Mouse (Mus musculus) MEL (cell line): Measurements from ENCODE around the gene Btf3l4. TPM values are rescaled to one million over a fixed set of nuclear protein-coding genes. Genes with fewer than 3 reads are reported as not detected.

Experiments
- DNase-seq: peaks from one replicate; pipeline ENCODE4 v3.0.0; 2011; ENCODE audit warnings: low read depth, low spot score
- H3K27ac ChIP-seq: 2 replicates; pipeline ENCODE4 v1.5.1; 2012; ENCODE audit warnings: low read depth, mild to moderate bottlenecking, control low read depth, low read length, moderate library complexity; ENCODE audit not compliant: control insufficient read depth
- H3K27me3 ChIP-seq, 2 experiments: fragments of 150-350 bp in 1 of 2; sonication (generic) in 1 of 2; 2 replicates each; pipeline ENCODE4 v1.6.1; 2012; ENCODE audit warnings: low read length in 2 of 2, mild to moderate bottlenecking in 2 of 2, improper control_type of control experiment in 1 of 2, moderate library complexity in 1 of 2; ENCODE audit not compliant: insufficient read depth in 2 of 2, control insufficient read depth in 1 of 2
- H3K36me3 ChIP-seq, 2 experiments: 2 replicates each; pipeline ENCODE4 v1.6.1; 2012 to 2014; ENCODE audit warnings: low read length in 2 of 2, improper control_type of control experiment in 1 of 2, inconsistent platforms in 1 of 2, mild to moderate bottlenecking in 1 of 2; ENCODE audit not compliant: insufficient read depth in 2 of 2, control insufficient read depth in 1 of 2
- H3K4me1 ChIP-seq, 2 experiments: fragments of 150-350 bp in 1 of 2; sonication (generic) in 1 of 2; 2 replicates each; pipeline ENCODE4 v1.6.1; 2012; ENCODE audit warnings: low read length in 2 of 2, improper control_type of control experiment in 1 of 2, mild to moderate bottlenecking in 1 of 2; ENCODE audit not compliant: insufficient read depth in 2 of 2, control insufficient read depth in 1 of 2
- H3K4me3 ChIP-seq, 2 experiments: fragments of 150-350 bp in 1 of 2; sonication (generic) in 1 of 2; 2 replicates each; pipeline ENCODE4 v1.5.1; 2012; ENCODE audit warnings: low read depth in 2 of 2, low read length in 2 of 2, mild to moderate bottlenecking in 2 of 2, moderate library complexity in 2 of 2, control low read depth in 1 of 2, improper control_type of control experiment in 1 of 2; ENCODE audit not compliant: control insufficient read depth in 1 of 2, insufficient read depth in 1 of 2
- H3K79me2 ChIP-seq: 2 replicates; pipeline ENCODE4 v1.6.1; 2012; ENCODE audit warnings: mild to moderate bottlenecking, low read length, moderate library complexity; ENCODE audit not compliant: control insufficient read depth, poor library complexity, insufficient read depth
- H3K9ac ChIP-seq: 2 replicates; pipeline ENCODE4 v1.6.1; 2012; ENCODE audit warnings: low read depth, mild to moderate bottlenecking, control low read depth, low read length, moderate library complexity; ENCODE audit not compliant: control insufficient read depth, poor library complexity, severe bottlenecking
- H3K9me3 ChIP-seq: fragments of 150-350 bp; sonication (generic); replicated peaks from 2 replicates; pipeline ENCODE4 v1.6.1; 2012; ENCODE audit warnings: mild to moderate bottlenecking, low read length, improper control_type of control experiment, moderate library complexity; ENCODE audit not compliant: insufficient read depth
- BHLHE40 ChIP-seq: IDR thresholded peaks from 2 replicates; pipeline ENCODE4 v1.6.1; 2012; ENCODE audit warnings: low read depth, mild to moderate bottlenecking, inconsistent platforms, low read length, improper control_type of control experiment, borderline replicate concordance
- CHD1 ChIP-seq: IDR thresholded peaks from 2 replicates; pipeline ENCODE4 v1.6.1; 2012; ENCODE audit warnings: low read depth, mild to moderate bottlenecking, inconsistent platforms, low read length, improper control_type of control experiment
- EP300 ChIP-seq, 2 experiments: IDR thresholded peaks; 2 replicates each; pipeline ENCODE4 v1.6.1; 2011; ENCODE audit warnings: improper control_type of control experiment in 2 of 2, low read length in 2 of 2, low read depth in 1 of 2, mild to moderate bottlenecking in 1 of 2
- HCFC1 ChIP-seq: IDR thresholded peaks from 2 replicates; pipeline ENCODE4 v1.6.1; 2012; ENCODE audit warnings: low read depth, mild to moderate bottlenecking, inconsistent platforms, low read length, improper control_type of control experiment, moderate library complexity
- JUND ChIP-seq: IDR thresholded peaks from 2 replicates; pipeline ENCODE4 v1.6.1; 2011; ENCODE audit warnings: low read depth, mild to moderate bottlenecking, improper control_type of control experiment, low read length
- ZKSCAN1 ChIP-seq: IDR thresholded peaks from 2 replicates; pipeline ENCODE4 v1.6.1; 2012; ENCODE audit warnings: low read depth, mild to moderate bottlenecking, inconsistent platforms, low read length, improper control_type of control experiment, moderate library complexity
- ZNF384 ChIP-seq: IDR thresholded peaks from 2 replicates; pipeline ENCODE4 v1.6.1; 2012; ENCODE audit warnings: low read depth, mild to moderate bottlenecking, inconsistent platforms, low read length, improper control_type of control experiment
- polyA plus RNA-seq, 2 experiments: library from polyadenylated mRNA; stranded (reverse) in 1 of 2; unstranded in 1 of 2; fragments of >175 nt in 1 of 2; fragments of >200 nt in 1 of 2; gene quantifications; 2 replicates each; pipeline versions ENCODE4 v1.2.1 to v1.2.4; 2012; ENCODE audit warnings: low replicate concordance in 2 of 2, low read depth in 1 of 2; ENCODE audit not compliant: insufficient read length in 2 of 2, insufficient read depth in 1 of 2, missing spikeins in 1 of 2
- total RNA-seq: library from RNA; depleted of rRNA; stranded (reverse); fragments of 300-350 nt; gene quantifications from 2 replicates; pipeline ENCODE4 v1.2.3, GENCODE M21; 2012

The Btf3l4 gene
- total and polyA plus RNA-seq, 3 experiments = 24.4 to 43.8 TPM; not detected in 1

DNA sequence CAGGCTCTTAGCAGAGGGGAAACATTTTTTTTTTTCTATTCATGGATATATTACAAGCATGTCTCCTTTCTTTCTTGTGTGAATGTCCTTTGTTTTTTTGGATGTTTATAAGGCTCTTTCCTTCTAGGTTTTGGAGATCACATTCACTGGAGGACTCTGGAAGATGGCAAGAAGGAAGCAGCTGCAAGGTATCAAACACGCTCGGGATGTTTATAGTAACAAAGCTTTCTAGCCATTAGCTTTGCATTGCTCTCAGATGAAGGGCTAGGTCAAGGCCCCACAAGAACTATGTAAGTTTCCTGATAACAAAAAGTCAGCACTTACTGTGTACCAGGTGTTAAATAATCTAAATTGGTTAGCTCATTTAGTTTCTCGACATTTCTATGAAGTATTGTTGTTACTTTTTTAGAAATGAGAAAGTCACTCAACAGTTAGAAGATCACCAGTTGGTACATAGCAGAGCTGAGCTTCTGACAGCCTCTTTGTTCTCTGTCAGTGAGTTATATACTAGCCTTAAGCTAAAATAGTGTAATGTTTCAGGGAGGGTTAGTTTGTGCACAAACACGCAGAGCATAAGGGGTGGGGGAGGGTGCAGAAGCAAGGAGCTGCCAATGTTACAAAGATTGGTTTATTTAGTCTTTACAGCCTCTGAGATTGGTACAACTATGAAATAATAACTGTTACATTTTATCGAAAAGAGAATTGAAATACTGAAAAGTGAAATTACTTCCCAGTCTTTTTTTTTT, 12.6 kb upstream of the Btf3l4 start:
- no peak for DNase-seq
- peaks cover 29% of the 10 kb centered on the region for H3K79me2 ChIP-seq
- no peak overlapping the region for H3K9ac ChIP-seq
- no peak overlapping the region for H3K27ac ChIP-seq
- no peaks in the 10 kb centered on the region for H3K27me3 ChIP-seq
- H3K4me3 ChIP-seq = no peak overlapping the region
- H3K9me3 ChIP-seq = no peaks in the 10 kb centered on the region
- peaks cover 0 to 7% of the 10 kb centered on the region in 2 experiments; a peak in 2 of 4 replicates for H3K4me1 ChIP-seq
- TF ChIP-seq JUND = no peak
- H3K36me3 ChIP-seq = peaks cover 2 to 17% of the 10 kb centered on the region in 2 experiments; a peak in 3 of 4 replicates

DNA sequence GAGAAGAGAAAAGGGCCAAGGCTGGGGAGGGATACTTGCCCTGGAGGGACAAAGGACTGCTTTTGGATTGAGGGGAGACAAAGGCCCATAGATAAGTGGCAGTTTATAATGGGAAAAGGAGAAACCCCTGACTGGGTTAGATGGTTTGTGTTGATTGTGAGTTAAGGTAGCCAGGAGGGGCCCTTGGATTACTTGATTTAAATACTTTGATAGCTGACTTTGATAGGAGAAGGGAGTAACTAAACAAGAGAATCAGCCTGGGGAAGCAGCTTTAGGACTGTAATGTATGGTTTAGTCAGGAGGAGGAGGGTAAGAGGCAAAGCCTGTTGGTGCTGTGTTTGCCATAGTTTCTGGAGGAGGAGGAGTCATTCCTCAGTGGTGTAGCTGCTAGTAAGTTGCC, 9.9 kb upstream of the Btf3l4 start:
- Histone ChIP-seq H3K27me3 (no peaks in the 10 kb centered on the region), H3K9ac (no peak overlapping the region), H3K4me1 (peaks cover 0 to 3% of the 10 kb centered on the region in 2 experiments; a peak in 1 of 4 replicates), H3K79me2 (peaks cover 10% of the 10 kb centered on the region), H3K27ac (no peak overlapping the region), H3K4me3 (no peak overlapping the region), H3K36me3 (peaks cover 0 to 5% of the 10 kb centered on the region in 2 experiments; a peak in 2 of 4 replicates), H3K9me3 (no peaks in the 10 kb centered on the region)
- TF ChIP-seq EP300 (IDR thresholded peaks at IDR 0.05; ENCODE audit: low read depth in 1 of 2, low read length in 2 of 2) (no peak), ZNF384 (no peak), BHLHE40 (no peak), HCFC1 (no peak), ZKSCAN1 (no peak)
- DNase-seq = no peak

DNA sequence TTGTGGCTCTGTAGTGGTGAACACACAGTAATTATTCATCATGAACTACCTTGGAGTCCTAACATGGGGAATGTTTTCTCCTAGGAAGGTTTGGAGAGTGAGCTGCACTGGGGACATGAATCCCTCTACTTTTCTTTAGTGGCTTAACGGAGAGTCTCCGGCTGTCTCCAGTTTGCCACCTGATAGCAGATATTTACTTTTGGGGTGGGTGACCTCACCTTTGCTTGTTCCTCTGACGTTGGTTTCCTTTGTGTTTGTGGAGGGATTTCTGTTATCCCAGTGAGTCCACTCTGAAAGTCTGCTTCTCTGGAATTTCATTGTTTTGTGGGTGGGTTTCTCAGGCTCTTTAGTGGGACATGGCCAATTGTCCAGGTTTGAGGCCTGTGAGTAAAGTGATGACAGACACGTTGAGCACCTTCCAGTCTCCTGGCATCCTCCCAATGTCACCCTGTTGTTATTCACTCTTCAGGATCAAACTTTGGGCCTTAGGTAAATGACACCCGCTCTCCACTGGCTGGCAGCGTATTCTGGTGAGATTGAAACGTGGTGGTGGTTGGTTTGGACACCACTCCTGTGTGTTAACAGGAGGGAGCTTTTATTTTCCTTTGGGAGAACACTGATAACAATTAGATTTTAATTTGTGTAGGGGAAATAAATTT, 8.6 kb upstream of the Btf3l4 start:
- H3K36me3 ChIP-seq = peaks cover 0 to 6% of the 10 kb centered on the region in 2 experiments; a peak in 2 of 4 replicates
- H3K4me3 ChIP-seq = no peak overlapping the region
- H3K9ac ChIP-seq = no peak overlapping the region
- H3K4me1 ChIP-seq = peaks cover 0 to 1% of the 10 kb centered on the region in 2 experiments; a peak in 1 of 4 replicates
- TF ChIP-seq CHD1 (no peak), ZNF384 (no peak)
- TF ChIP-seq, all 39 proteins: peak for 0
- Histone ChIP-seq H3K27me3 (no peaks in the 10 kb centered on the region), H3K9me3 (no peaks in the 10 kb centered on the region), H3K79me2 (peaks cover 6% of the 10 kb centered on the region), H3K27ac (no peak overlapping the region)
- no peak for DNase-seq
